Mouse (Mus musculus) thymus, adult 2 months (tissue): Measurements from ENCODE around the gene Cgref1. TPM values are rescaled to one million over a fixed set of nuclear protein-coding genes. Genes with fewer than 3 reads are reported as not detected.

Experiments
- DNase-seq: peaks from one replicate; pipeline ENCODE4 v3.0.0; 2021
- H3K27ac ChIP-seq: fragments of 200-500 bp; 2 replicates; pipeline ENCODE4 v1.5.1; 2012; ENCODE audit warnings: low read length, control low read depth; ENCODE audit not compliant: control insufficient read depth, insufficient read depth
- H3K27me3 ChIP-seq: fragments of 200-500 bp; 2 replicates; pipeline ENCODE4 v1.6.1; 2012; ENCODE audit warnings: mild to moderate bottlenecking, low read length, moderate library complexity, mixed read lengths; ENCODE audit not compliant: control insufficient read depth, insufficient read depth
- H3K36me3 ChIP-seq: fragments of 200-500 bp; 2 replicates; pipeline ENCODE4 v1.6.1; 2012; ENCODE audit warnings: mild to moderate bottlenecking, low read length, moderate library complexity; ENCODE audit not compliant: control insufficient read depth, insufficient read depth
- H3K4me1 ChIP-seq: fragments of 200-500 bp; replicated peaks from 2 replicates; pipeline ENCODE4 v1.6.1; 2012; ENCODE audit warnings: low read length; ENCODE audit not compliant: control insufficient read depth, insufficient read depth
- H3K4me3 ChIP-seq: fragments of 200-500 bp; 2 replicates; pipeline ENCODE4 v1.5.1; 2012; ENCODE audit warnings: mild to moderate bottlenecking, low read length, control low read depth, moderate library complexity; ENCODE audit not compliant: control insufficient read depth, insufficient read depth
- CTCF ChIP-seq: fragments of 200-500 bp; IDR thresholded peaks from 2 replicates; pipeline ENCODE4 v1.5.1; 2012; ENCODE audit warnings: mild to moderate bottlenecking, control low read depth, low read length, moderate library complexity, borderline replicate concordance; ENCODE audit not compliant: control insufficient read depth, poor library complexity, insufficient read depth; ENCODE audit errors: extremely low read depth
- POLR2A ChIP-seq: fragments of 200-500 bp; IDR thresholded peaks from 2 replicates; pipeline ENCODE4 v1.6.1; 2012; ENCODE audit warnings: mild to moderate bottlenecking, low read length, control low read depth, moderate library complexity; ENCODE audit not compliant: control insufficient read depth, poor library complexity, insufficient read depth; ENCODE audit errors: extremely low read depth
- WGBS: fragments of 180-500 bp; shearing (Covaris S2); methylation state at CpG from one replicate; pipeline ENCODE4 v1.1.7; 2018; 5-methylcytosine and 5-hydroxymethylcytosine counted together
- polyA plus RNA-seq: library from polyadenylated mRNA; depleted of rRNA; stranded (reverse); fragments of >200 nt; gene quantifications from 2 replicates; pipeline ENCODE4 v1.2.3, GENCODE M21; 2012

The Cgref1 gene
- polyA plus RNA-seq, 1 experiment = 0.70 TPM

DNA sequence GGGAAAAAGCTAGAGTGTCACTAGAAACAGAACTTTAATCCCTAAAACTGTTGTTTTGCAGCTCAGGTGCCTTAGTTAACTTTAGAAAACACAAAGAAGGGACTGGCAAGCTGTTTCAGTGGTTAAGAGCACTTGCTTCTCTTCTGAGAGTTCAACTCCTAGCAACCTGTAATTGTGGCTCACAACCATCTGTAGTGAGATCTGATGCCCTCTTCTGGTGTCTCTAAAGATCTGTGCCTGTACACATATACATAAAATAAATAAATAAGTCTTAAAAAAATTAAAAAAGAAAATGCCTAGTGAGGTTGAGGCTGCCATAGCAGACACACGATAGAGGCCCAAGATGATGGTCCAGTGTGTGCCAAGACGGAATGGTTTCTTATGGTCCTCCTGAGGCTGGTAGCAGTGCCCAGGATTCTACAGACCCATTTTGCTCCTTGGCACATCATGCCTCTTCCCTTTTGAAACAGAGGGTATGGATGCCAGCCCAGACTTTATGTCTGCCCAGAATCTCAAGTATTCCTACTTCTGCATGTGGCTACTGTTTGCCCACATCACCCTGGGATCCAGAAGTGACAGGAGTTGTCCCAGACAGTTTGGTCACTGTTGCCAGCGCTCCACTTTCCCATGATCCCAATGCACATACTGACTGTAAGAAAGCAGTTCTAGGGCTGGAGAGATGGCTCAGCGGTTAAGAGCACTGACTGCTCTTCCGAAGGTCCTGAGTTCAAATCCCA is 10.5 kb downstream of the Cgref1 start:
- TF ChIP-seq CTCF (no peak), POLR2A (no peak)
- no peaks in the 10 kb centered on the region for H3K36me3 ChIP-seq
- WGBS = 89% methylated on average over 5 of the region's 5 CpGs
- H3K4me1 ChIP-seq = no peaks in the 10 kb centered on the region
- H3K27me3 ChIP-seq = no peaks in the 10 kb centered on the region
- no peak overlapping the region for H3K27ac ChIP-seq
- H3K4me3 ChIP-seq = no peak overlapping the region
- no peak for DNase-seq

DNA sequence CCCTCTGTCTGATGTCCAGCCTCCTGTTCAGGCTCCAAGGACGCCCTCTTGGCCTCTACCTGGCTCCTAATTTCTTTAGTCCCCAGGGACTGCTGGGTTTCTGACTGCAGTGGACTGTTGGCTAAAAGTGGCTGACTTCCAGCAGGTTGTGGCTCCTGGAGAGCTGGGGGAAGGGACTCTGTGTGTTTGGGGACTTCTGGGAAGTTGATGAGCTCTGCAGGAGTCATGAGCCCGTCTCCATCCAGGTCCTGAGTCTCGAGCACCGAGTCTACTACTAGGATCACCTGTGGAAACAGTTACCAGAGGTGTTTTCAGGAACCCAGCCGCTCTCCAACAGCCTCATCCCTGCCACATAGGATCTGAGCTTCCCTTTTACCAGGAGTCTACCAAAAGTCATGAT is 11.7 kb downstream of the Cgref1 start:
- DNase-seq = no peak
- Histone ChIP-seq H3K4me1 (no peaks in the 10 kb centered on the region), H3K27me3 (no peaks in the 10 kb centered on the region), H3K4me3 (no peak overlapping the region), H3K27ac (no peak overlapping the region), H3K36me3 (no peaks in the 10 kb centered on the region)
- 86% methylated on average over 5 of the region's 5 CpGs for WGBS
- TF ChIP-seq CTCF (no peak), POLR2A (no peak)

DNA sequence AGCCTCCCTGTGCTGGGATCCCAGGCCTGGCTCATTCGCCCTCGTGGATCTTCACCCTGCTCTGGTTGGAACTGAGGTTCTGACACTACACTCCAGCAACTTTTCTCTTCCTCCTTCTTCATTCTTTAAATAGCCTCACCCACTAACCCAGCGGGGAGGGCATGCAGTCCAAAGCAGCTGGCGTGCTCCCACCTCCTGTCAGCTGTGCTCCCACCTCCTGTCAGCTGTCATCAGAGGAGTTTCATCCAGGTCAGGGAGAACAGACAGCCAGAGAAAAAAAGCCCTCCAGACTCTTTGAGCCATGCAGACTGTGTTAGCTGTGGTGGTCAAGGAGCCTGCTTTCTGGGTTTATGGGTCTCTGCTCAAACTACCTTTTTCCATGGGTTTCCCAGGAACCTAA is 14.0 kb downstream of the Cgref1 start:
- Histone ChIP-seq H3K36me3 (no peaks in the 10 kb centered on the region), H3K27ac (no peak overlapping the region), H3K4me1 (no peaks in the 10 kb centered on the region), H3K4me3 (no peak overlapping the region), H3K27me3 (no peaks in the 10 kb centered on the region)
- TF ChIP-seq POLR2A (no peak), CTCF (no peak)
- DNase-seq = no peak
- WGBS = 81% methylated on average over 4 of the region's 4 CpGs

DNA sequence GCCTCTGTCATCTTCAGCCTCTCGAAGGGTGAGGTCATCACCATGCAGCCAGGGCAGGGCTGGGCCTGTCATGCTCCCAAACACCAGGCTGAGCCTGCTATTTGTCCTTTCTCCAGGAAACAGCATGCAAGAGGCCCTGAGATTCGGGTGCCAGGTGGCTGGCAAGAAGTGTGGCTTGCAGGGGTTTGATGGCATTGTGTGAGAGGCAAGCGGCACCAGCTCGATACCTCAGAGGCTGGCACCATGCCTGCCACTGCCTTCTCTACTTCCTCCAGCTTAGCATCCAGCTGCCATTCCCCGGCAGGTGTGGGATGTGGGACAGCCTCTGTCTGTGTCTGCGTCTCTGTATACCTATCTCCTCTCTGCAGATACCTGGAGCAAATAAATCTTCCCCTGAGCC is 14.5 kb downstream of the Cgref1 start:
- Histone ChIP-seq H3K4me3 (no peak overlapping the region), H3K27ac (no peak overlapping the region), H3K27me3 (no peaks in the 10 kb centered on the region), H3K36me3 (no peaks in the 10 kb centered on the region), H3K4me1 (no peaks in the 10 kb centered on the region)
- DNase-seq = no peak
- TF ChIP-seq CTCF = no peak
- TF ChIP-seq POLR2A = no peak
- WGBS = 79% methylated on average over 6 of the region's 6 CpGs

DNA sequence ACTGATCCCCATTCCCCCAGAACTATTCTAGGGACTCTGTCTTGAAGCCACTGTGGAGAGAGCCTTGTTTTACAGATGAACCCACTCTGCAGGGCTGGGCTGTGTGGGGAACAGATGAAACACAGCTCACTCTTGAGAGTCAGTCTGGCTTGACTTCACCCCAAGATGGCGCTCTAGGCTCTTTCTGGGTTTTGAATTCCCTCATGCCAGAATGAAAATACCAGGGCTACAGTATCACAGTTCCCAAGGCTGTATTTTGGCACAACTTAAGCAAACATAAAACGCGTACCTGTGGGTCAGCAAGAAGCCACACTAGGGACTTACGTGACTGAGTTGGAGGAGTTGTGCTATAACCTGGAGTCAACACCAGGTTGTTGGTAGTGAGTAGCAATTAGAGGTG is 15.3 kb downstream of the Cgref1 start:
- Histone ChIP-seq H3K27me3 (no peaks in the 10 kb centered on the region), H3K4me3 (no peak overlapping the region), H3K4me1 (no peaks in the 10 kb centered on the region), H3K27ac (no peak overlapping the region), H3K36me3 (no peaks in the 10 kb centered on the region)
- TF ChIP-seq POLR2A (no peak), CTCF (no peak)
- WGBS = 75% methylated on average over 4 of the region's 4 CpGs
- DNase-seq = peak; percentile 64

DNA sequence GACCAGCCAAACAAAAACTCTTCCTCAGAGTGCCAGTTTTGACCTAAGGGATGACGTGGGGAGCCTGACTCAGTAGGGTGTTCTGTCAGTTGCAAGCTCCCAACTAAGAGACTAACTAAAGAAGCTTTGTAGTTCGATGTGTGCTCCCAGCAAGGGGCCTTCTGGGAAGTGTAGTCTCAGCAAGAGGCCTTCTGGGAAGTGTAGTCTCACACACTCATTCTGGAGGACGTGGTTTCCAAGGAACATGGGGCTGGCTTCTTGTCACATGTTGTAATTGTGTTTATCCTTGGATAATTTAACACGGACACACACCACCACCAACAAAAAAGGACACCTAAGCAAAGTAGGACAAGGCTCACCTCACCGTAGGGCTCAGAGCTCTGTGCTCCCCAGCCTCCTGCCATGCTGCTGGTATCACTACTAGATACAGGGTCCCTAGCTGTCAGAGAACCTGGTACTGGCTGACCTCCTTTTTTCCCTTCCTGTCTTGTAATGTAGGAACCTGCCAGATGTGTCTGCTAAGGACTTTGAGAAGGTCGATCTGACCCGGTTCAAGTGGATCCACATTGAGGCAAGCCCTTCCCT is 17.4 kb downstream of the Cgref1 start:
- no peaks in the 10 kb centered on the region for H3K36me3 ChIP-seq
- H3K4me3 ChIP-seq = no peak overlapping the region

More for the DNA sequence above, 17.4 kb downstream of the Cgref1 start:
- DNase-seq = no peak
- 66% methylated on average over 7 of the region's 7 CpGs for WGBS
- TF ChIP-seq POLR2A (no peak), CTCF (no peak)
- Histone ChIP-seq H3K27me3 (no peaks in the 10 kb centered on the region), H3K27ac (no peak overlapping the region), H3K4me1 (no peaks in the 10 kb centered on the region)
